Mouse (Mus musculus): ENCODE measurements at regions not wholly inside any gene's neighbourhood (a gene's known extent, or its start where the extent isn't known, plus 50 kb on each side); places are given as distances from the start of the nearest gene placed in this dataset.

DNA sequence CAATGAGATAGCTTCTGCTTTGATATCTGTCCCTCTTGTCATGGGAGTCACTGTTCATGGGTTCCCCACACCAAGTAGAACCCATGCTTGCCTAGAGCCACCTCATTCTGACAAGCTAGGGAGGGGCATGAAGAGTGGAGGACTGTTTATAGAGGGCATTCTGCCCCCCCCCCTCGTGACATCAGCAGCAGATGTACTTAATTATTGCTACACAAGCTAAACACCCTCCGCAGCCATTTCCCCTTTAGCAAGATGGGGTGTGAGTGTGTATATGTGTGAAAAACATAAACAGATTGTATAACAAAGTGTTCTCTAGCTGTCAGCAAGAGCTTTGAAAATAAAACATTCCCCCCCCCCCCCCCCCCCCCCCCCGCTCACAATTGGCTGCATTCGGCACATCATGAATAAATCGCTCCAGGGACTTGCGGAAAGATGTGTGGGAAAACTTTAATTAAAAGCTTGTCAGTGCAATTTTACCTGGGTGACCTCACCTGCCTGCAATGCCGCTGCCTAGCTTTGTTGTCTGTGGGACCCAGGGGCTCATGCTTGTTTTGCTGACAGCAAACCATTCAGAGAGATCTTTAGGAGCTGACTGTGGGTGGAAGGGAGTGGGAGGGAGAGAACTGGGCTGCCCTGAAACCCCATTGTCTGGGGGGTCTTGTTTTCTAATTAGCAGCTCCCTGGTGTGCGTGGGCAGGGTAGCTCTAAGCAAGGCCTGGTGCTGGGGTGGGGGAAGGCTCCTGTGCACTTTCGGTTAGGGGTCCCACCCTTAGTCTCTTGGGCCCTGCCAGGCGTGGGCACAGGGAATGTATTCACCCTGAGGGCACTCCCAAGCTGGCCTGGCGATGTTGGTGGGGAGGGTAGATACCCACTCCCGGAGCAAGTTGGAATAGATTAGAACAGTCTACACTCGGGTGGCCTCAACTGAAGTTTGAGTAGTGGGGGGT is 63.4 kb downstream of the Irx2 start:
- DNase-seq (ENCODE audit: low spot score), result no peak

- no peak for DNase-seq (ENCODE audit: low spot score)
These were observed 78.8 kb downstream of the Irx2 start for GRCm38 (mm10) chr13:72707469-72707868.

DNA sequence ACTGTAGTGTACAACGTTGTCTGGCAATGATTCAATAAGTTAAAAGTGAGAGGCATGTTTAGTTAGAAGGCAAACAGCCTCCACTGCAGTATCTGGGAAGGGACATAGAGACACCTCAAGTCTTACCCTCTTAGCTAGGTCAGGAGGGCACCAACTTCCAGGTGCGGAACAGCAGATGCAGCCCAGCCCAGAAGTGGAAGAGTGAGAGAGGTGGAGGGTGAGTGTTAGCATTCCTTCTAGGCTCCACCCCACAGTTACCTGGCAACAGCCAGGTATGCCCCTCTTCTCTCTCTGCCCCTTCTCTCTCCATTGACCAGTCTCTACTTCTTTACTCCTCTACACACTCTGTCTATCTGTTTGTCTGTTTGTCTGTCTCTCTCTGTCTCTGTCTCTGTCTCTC is 80.1 kb downstream of the Irx2 start:
- no peak for DNase-seq (ENCODE audit: low spot score)

- no peak for DNase-seq (ENCODE audit: low spot score)
These were observed 81.4 kb downstream of the Irx2 start for GRCm38 (mm10) chr13:72710051-72710450.

DNA sequence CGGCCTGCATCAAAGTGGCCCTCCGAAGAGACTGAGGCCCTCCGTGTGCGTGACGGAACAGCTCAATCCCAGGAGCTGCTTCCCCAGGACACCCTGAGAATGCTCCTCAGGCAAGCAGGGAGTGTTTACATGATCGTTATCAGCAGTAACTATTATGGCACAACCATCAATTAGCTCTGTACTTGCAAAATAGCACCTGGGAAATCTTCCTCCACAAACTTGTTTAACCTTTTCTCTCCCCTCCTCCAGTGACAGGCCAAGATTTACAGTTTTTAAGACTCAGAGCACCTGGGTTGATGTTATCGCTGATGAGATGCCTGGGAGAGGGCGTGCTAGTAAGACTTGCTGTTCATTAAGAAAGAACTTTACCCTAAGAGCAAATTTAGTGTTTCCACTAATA is 82.5 kb downstream of the Irx2 start:
- DNase-seq (ENCODE audit: low spot score), result no peak

- no peak for DNase-seq (ENCODE audit: low spot score)
These were observed 83.3 kb downstream of the Irx2 start for GRCm38 (mm10) chr13:72711842-72712330.

DNA sequence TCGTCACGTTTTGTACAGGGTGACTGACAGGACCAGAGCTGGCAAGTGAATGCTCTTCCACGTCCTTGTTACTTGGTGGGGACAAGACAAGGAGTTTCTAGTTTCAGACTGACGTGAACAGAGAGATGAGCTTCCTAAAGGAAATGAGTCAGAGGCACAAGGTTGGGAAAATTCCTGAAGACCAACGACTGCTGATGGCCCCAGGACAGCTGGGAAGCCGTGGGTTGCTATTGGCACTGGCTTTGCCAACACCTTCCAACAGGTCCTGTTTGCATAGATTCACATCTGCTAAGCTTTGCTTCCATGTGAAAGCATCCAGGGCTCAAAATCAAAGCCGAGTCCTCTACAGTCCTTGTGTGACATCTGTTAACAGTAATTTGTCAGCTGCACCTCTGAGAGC is 86.2 kb downstream of the Irx2 start:
- no peak for DNase-seq (ENCODE audit: low spot score)

DNA sequence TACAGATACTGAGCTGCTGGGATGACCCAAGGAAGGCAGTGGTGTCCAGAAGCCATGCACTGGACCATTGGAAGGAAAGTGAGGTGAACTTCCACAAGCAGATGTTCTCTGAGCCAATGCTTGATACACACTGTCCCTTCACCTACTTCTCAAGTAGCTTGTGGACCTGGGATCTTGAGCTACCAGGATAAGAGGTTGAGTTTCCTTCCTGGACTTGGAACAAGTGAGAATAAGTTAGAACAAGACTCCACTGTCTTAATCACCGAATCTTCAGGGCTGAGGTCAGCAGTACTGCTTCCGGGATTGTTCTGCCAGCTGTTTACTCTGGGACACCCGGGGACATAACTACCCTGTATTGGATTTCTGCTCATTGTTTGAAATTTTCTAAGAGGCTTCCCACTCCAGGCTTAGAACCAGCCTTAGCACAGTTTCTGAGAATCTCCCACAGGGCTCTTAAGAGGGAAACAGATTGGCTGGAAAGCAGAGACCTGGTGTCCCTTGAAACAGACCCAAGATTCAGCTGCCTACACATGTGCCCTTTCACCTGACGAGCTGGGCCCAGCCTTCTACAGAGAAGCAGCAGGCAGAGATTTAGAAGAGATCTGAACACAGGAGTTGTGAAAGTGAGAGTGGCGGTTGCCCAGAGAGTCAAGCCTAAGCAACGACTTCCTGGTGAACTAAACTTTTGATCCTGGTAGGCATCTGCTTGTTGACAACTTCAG is 87.5 kb downstream of the Irx2 start:
- DNase-seq (ENCODE audit: low spot score), result no peak

- DNase-seq (ENCODE audit: low spot score), result no peak
These were observed 98.5 kb downstream of the Irx2 start for GRCm38 (mm10) chr13:72727126-72727525.

- DNase-seq (ENCODE audit: low spot score), result no peak
These were observed 107.3 kb downstream of the Irx2 start for GRCm38 (mm10) chr13:72735916-72736315.

- DNase-seq (ENCODE audit: low spot score), result no peak
These were observed 108.4 kb downstream of the Irx2 start for GRCm38 (mm10) chr13:72736992-72737391.

GRCm38 (mm10) chr13:72747187-72747586 is 118.6 kb downstream of the Irx2 start:
- DNase-seq (ENCODE audit: low spot score), result no peak

DNA sequence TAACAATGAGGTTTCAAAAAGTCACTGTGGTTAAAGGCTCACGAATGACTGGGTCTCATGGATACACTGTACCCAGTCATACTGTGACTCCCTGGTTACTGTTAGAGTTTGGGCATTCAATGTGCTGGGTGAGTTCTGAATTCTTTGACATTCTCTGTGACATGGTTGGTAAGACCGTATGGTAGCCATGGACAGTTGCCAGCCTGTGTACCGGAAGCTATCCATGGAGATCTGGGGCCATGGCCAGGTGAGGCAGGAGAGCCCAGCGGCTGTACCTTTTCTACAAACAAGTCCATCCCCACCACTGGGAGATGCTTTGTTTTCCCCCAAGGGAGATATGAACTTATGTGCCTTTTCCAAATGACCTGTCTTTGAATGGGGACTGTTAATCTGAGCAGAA is 126.4 kb downstream of the Irx2 start:
- no peak for DNase-seq (ENCODE audit: low spot score)

DNA sequence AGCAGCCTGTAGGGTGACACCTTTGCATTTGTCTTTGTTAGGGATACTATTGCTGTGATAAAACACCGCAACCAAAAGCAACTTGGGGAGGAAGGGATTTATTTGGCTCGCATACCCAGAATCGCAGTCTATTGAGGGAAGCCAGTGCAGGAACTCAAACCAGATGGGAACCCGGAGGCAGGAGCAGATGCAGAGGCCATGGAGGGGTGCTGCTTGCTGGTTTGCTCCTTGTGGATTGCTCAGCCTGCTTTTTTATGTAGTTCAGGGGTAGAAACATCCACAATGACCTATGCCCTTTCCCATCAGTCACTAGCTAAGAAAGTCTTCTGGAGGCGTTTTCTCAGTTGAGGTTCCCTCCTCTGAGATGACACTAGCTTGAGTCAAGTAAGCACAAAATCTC is 133.9 kb downstream of the Irx2 start:
- DNase-seq (ENCODE audit: low spot score), result no peak

DNA sequence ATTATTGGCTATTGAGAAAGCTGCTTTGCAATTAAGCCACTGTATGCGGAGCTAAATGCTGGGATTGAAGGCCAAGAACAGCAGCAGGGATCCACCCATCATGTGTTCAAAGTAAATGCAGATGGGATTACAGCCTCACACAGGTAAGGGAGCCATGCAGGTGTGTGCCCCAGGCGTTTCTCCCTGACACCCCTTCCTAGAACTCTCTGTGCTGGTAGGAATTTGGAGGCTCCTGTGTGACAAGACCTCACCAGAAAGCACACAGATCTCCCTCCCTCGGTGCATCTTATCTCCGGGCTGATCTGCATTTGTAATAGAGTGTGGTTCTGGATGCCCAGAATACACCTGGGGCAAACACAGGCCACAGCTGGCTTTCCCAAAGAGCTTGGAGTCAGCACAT is 134.7 kb downstream of the Irx2 start:
- DNase-seq (ENCODE audit: low spot score), result no peak

- DNase-seq (ENCODE audit: low spot score), result no peak
These were observed 138.7 kb downstream of the Irx2 start for GRCm38 (mm10) chr13:72767306-72767705.

GRCm38 (mm10) chr13:72769007-72769595 is 140.5 kb downstream of the Irx2 start:
- no peak for DNase-seq (ENCODE audit: low spot score)

DNA sequence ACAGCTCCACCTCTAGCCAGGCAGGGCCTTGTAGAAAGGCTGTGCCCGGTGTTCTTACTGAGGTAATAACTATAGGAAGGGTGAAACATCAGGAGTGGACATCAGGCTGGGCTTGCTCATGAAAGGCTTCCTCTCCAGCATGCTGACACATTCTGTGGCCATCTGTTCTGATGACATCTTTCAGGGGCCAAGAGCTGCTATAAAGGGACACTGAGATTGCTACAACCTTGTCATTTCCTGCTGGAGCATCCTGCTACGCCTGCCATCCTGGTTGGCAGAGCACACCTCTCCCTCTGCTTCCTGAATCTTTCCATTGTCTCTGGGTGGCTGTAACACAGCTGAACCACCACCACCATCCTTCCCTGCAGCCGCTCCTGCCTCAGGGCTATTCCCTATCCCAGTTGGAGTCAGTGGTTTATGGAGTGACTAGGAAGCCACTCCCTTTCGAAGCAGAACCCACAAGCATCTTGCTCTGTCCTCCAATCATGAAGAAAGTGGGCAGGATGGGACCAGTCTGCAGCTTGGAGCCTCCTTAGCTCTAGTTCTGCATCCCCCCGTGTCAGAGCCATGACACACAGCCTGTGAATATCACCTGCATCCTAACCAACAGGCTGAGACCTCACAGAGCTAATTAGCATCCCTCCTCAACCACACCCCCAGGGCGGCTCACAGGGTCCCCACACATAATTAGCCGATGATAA is 154.6 kb downstream of the Irx2 start:
- no peak for DNase-seq (ENCODE audit: low spot score)

DNA sequence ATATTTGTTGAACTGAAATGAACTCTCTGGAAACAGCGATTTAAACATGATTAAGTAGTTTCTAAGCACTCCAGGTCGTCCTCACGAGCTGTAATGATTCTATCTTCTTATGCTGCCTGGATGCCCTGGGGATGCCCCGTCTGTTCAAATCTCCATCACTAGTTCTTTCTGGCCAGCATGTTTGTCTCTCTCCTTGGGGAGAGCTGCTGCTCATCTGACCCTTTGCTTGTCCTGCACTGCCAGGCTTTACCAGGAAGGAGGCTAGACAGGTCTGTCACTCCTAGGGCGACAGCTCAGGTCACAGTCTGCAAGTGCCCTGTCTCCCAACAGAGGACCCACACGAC is 155.1 kb downstream of the Irx2 start:
- DNase-seq (ENCODE audit: low spot score), result no peak

DNA sequence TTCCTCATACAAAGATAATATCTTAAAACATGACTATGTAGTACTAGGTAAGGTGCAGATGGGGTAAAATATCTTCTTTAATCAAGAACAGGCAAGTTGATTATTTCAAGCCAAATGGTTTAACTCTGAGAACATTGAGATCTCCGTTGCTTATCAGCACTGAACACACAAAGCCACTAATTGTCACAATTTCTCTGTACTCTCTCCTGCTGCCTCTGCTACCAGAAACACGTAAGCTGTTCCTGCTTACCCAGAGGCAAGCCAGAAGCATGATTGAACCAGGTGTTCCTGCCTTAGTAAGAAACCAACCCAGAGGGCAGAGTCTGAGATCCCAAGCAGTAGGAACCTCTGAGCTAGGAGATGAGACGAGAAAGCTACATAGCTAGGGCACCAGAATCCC is 164.1 kb downstream of the Irx2 start:
- DNase-seq (ENCODE audit: low spot score), result no peak

GRCm38 (mm10) chr13:72800021-72800420 is 171.4 kb downstream of the Irx2 start:
- no peak for DNase-seq (ENCODE audit: low spot score)

GRCm38 (mm10) chr13:72800546-72800945 is 171.9 kb downstream of the Irx2 start:
- no peak for DNase-seq (ENCODE audit: low spot score)
